Mouse (Mus musculus): ENCODE results near the gene Zmynd10. TPM values are rescaled to one million over a fixed set of nuclear protein-coding genes. Genes with fewer than 3 reads are reported as not detected.
"Not testable (repeated sequence)": the region's sequence is repeated elsewhere in the genome, so short reads cannot be mapped to it uniquely, and the experiment has no call there.

Gene Zmynd10
- polyA plus RNA-seq, 1 experiment from 2014 or later, result 1.3 TPM

- not testable (repeated sequence) for H3K27me3 ChIP-seq; ATAC-seq (ENCODE audit: insufficient number of reproducible peaks, low FRiP score, low TSS enrichment, low read depth); H3K9me3 ChIP-seq; H3K9ac ChIP-seq
- 39% methylated on average over 5 of the region's 5 CpGs for WGBS
- Histone ChIP-seq H3K27ac (peak overlapping the region; percentile 18; the same call in 1 of the 2 replicates), H3K4me1 (peaks cover 57% of the 10 kb centered on the region), H3K4me3 (0 out of 2 replicates have a peak overlapping the region, but pooled peaks have one; percentile 2), H3K4me2 (peak overlapping the region; percentile 3; the same call in 1 of the 2 replicates), H3K36me3 (peaks cover 29% of the 10 kb centered on the region)
These were observed 18.5 kb downstream of the Zmynd10 start for GRCm38 (mm10) chr9:107565556-107565955.

- no peaks in the 10 kb centered on the region for H3K9me3 ChIP-seq
- H3K4me2 ChIP-seq, result no peak overlapping the region
- no peaks in the 10 kb centered on the region for H3K27me3 ChIP-seq
- peaks cover 28% of the 10 kb centered on the region for H3K36me3 ChIP-seq
- WGBS, result 61% methylated on average over 15 of the region's 15 CpGs
- peak overlapping the region; percentile 2; the same call in 1 of the 2 replicates for H3K4me3 ChIP-seq
- no peak overlapping the region for H3K9ac ChIP-seq
- peak overlapping the region; percentile 92 for H3K27ac ChIP-seq
- H3K4me1 ChIP-seq, result peaks cover 63% of the 10 kb centered on the region
- no peak for ATAC-seq (ENCODE audit: insufficient number of reproducible peaks, low FRiP score, low TSS enrichment, low read depth)
These were observed 19.1 kb downstream of the Zmynd10 start for GRCm38 (mm10) chr9:107566041-107566709.

- H3K9me3 ChIP-seq, result no peaks in the 10 kb centered on the region
- H3K36me3 ChIP-seq, result peaks cover 28% of the 10 kb centered on the region
- no peak overlapping the region for H3K9ac ChIP-seq
- 77% methylated on average over 3 of the region's 3 CpGs for whole genome bisulfite sequencing
- no peak overlapping the region for H3K4me3 ChIP-seq
- no peaks in the 10 kb centered on the region for H3K27me3 ChIP-seq
- H3K4me2 ChIP-seq, result no peak overlapping the region
- H3K4me1 ChIP-seq, result peaks cover 67% of the 10 kb centered on the region
- H3K27ac ChIP-seq, result peak overlapping the region; percentile 92
- no peak for ATAC-seq (ENCODE audit: insufficient number of reproducible peaks, low FRiP score, low TSS enrichment, low read depth)
These were observed 19.8 kb downstream of the Zmynd10 start for GRCm38 (mm10) chr9:107566855-107567254.

- Histone ChIP-seq H3K27ac (peak within 1 kb of the TSS; percentile 92), H3K9me3 (no peaks in the 10 kb centered on the region), H3K36me3 (peaks cover 30% of the 10 kb centered on the region), H3K27me3 (no peaks in the 10 kb centered on the region), H3K4me3 (peak within 1 kb of the TSS; percentile 84), H3K4me1 (peaks cover 67% of the 10 kb centered on the region), H3K4me2 (peak within 1 kb of the TSS; percentile 69), H3K9ac (peak within 1 kb of the TSS; percentile 67)
- WGBS, result 9% methylated on average over 18 of the region's 18 CpGs
- no peak for ATAC-seq (ENCODE audit: insufficient number of reproducible peaks, low FRiP score, low TSS enrichment, low read depth)
These were observed 20.7 kb downstream of the Zmynd10 start, which contains the start of gene Hyal2 for GRCm38 (mm10) chr9:107567702-107568319. Hyal2 (plus strand) TSS chr9:107567945.

- Histone ChIP-seq H3K27me3 (no peaks in the 10 kb centered on the region), H3K4me2 (peak overlapping the region; percentile 69), H3K36me3 (peaks cover 37% of the 10 kb centered on the region), H3K4me3 (peak overlapping the region; percentile 84), H3K27ac (peak overlapping the region; percentile 92), H3K9ac (peak overlapping the region; percentile 67), H3K9me3 (no peaks in the 10 kb centered on the region), H3K4me1 (peaks cover 61% of the 10 kb centered on the region)
- WGBS, result under 1% methylated on average over 41 of the region's 41 CpGs
- peak; percentile 78 for ATAC-seq (ENCODE audit: insufficient number of reproducible peaks, low FRiP score, low TSS enrichment, low read depth)
These were observed 21.5 kb downstream of the Zmynd10 start for GRCm38 (mm10) chr9:107568331-107569261.

GRCm38 (mm10) chr9:107569270-107569669 is 22.2 kb downstream of the Zmynd10 start:
- peak overlapping the region; percentile 84 for H3K4me3 ChIP-seq
- no peaks in the 10 kb centered on the region for H3K9me3 ChIP-seq
- WGBS, result 0% methylated on average over 21 of the region's 23 CpGs
- H3K4me2 ChIP-seq, result peak overlapping the region; percentile 69
- ATAC-seq (ENCODE audit: insufficient number of reproducible peaks, low FRiP score, low TSS enrichment, low read depth), result peak; percentile 22; the same call in 1 of the 2 replicates
- H3K27ac ChIP-seq, result peak overlapping the region; percentile 92
- no peaks in the 10 kb centered on the region for H3K27me3 ChIP-seq
- H3K36me3 ChIP-seq, result peaks cover 40% of the 10 kb centered on the region
- H3K4me1 ChIP-seq, result peaks cover 54% of the 10 kb centered on the region
- H3K9ac ChIP-seq, result peak overlapping the region; percentile 67

GRCm38 (mm10) chr9:107570016-107570415 is 22.9 kb downstream of the Zmynd10 start:
- H3K9me3 ChIP-seq, result no peaks in the 10 kb centered on the region
- H3K4me2 ChIP-seq, result peak overlapping the region; percentile 69
- peak overlapping the region; percentile 84 for H3K4me3 ChIP-seq
- WGBS, result 34% methylated on average over 13 of the region's 13 CpGs
- H3K9ac ChIP-seq, result peak overlapping the region; percentile 67
- peaks cover 42% of the 10 kb centered on the region for H3K36me3 ChIP-seq
- no peak for ATAC-seq (ENCODE audit: insufficient number of reproducible peaks, low FRiP score, low TSS enrichment, low read depth)
- H3K27me3 ChIP-seq, result no peaks in the 10 kb centered on the region
- H3K27ac ChIP-seq, result peak overlapping the region; percentile 92
- peaks cover 53% of the 10 kb centered on the region for H3K4me1 ChIP-seq

GRCm38 (mm10) chr9:107570845-107571244 is 23.7 kb downstream of the Zmynd10 start:
- H3K27me3 ChIP-seq, result no peaks in the 10 kb centered on the region
- H3K27ac ChIP-seq, result no peak overlapping the region
- no peaks in the 10 kb centered on the region for H3K9me3 ChIP-seq
- H3K4me2 ChIP-seq, result peak overlapping the region; percentile 69
- H3K9ac ChIP-seq, result no peak overlapping the region; the same call in 1 of the 2 replicates
- peaks cover 53% of the 10 kb centered on the region for H3K4me1 ChIP-seq
- peak overlapping the region; percentile 84 for H3K4me3 ChIP-seq
- H3K36me3 ChIP-seq, result peaks cover 37% of the 10 kb centered on the region
- WGBS, result 86% methylated on average over 21 of the region's 21 CpGs
- ATAC-seq (ENCODE audit: insufficient number of reproducible peaks, low FRiP score, low TSS enrichment, low read depth), result no peak

GRCm38 (mm10) chr9:107571534-107572326 is 24.6 kb downstream of the Zmynd10 start:
- peaks cover 37% of the 10 kb centered on the region for H3K36me3 ChIP-seq
- H3K27me3 ChIP-seq, result no peaks in the 10 kb centered on the region
- peaks cover 54% of the 10 kb centered on the region for H3K4me1 ChIP-seq
- ATAC-seq (ENCODE audit: insufficient number of reproducible peaks, low FRiP score, low TSS enrichment, low read depth), result no peak
- H3K9ac ChIP-seq, result no peak overlapping the region
- H3K4me2 ChIP-seq, result peak overlapping the region; percentile 17; the same call in 1 of the 2 replicates
- 92% methylated on average over 22 of the region's 22 CpGs for WGBS
- no peak overlapping the region for H3K4me3 ChIP-seq
- H3K27ac ChIP-seq, result no peak overlapping the region
- H3K9me3 ChIP-seq, result no peaks in the 10 kb centered on the region

GRCm38 (mm10) chr9:107572327-107572662 is 25.2 kb downstream of the Zmynd10 start:
- H3K4me1 ChIP-seq, result peaks cover 54% of the 10 kb centered on the region
- no peak overlapping the region for H3K4me3 ChIP-seq
- H3K27me3 ChIP-seq, result no peaks in the 10 kb centered on the region
- no peak overlapping the region for H3K4me2 ChIP-seq
- 93% methylated on average over 2 of the region's 2 CpGs for WGBS
- no peak overlapping the region for H3K27ac ChIP-seq
- H3K9me3 ChIP-seq, result no peaks in the 10 kb centered on the region
- no peak for ATAC-seq (ENCODE audit: insufficient number of reproducible peaks, low FRiP score, low TSS enrichment, low read depth)
- H3K36me3 ChIP-seq, result peaks cover 37% of the 10 kb centered on the region
- no peak overlapping the region for H3K9ac ChIP-seq

- H3K9me3 ChIP-seq; H3K4me3 ChIP-seq; H3K4me2 ChIP-seq; ATAC-seq (ENCODE audit: insufficient number of reproducible peaks, low FRiP score, low TSS enrichment, low read depth); H3K27me3 ChIP-seq; H3K27ac ChIP-seq; H3K9ac ChIP-seq: not testable (repeated sequence)
- peaks cover 37% of the 10 kb centered on the region for H3K36me3 ChIP-seq
- WGBS, result 86% methylated on average over 6 of the region's 6 CpGs
- H3K4me1 ChIP-seq, result peaks cover 51% of the 10 kb centered on the region
These were observed 26.7 kb downstream of the Zmynd10 start for GRCm38 (mm10) chr9:107573774-107574173.

Measured in limb, embryonic 15.5 days (tissue).